Mouse (Mus musculus) MEL (cell line): ENCODE data around the gene Vti1b. TPM values are rescaled to one million over a fixed set of nuclear protein-coding genes. Genes with fewer than 3 reads are reported as not detected.

Source experiments
- DNase-seq: peaks from one replicate; pipeline ENCODE4 v3.0.0; 2011; ENCODE audit warnings: low read depth, low spot score
- H3K27ac ChIP-seq: 2 replicates; pipeline ENCODE4 v1.5.1; 2012; ENCODE audit warnings: low read depth, mild to moderate bottlenecking, control low read depth, low read length, moderate library complexity; ENCODE audit not compliant: control insufficient read depth
- H3K27me3 ChIP-seq, 2 experiments: fragments of 150-350 bp in 1 of 2; sonication (generic) in 1 of 2; 2 replicates each; pipeline ENCODE4 v1.6.1; 2012; ENCODE audit warnings: low read length in 2 of 2, mild to moderate bottlenecking in 2 of 2, improper control_type of control experiment in 1 of 2, moderate library complexity in 1 of 2; ENCODE audit not compliant: insufficient read depth in 2 of 2, control insufficient read depth in 1 of 2
- H3K36me3 ChIP-seq, 2 experiments: 2 replicates each; pipeline ENCODE4 v1.6.1; 2012 to 2014; ENCODE audit warnings: low read length in 2 of 2, improper control_type of control experiment in 1 of 2, inconsistent platforms in 1 of 2, mild to moderate bottlenecking in 1 of 2; ENCODE audit not compliant: insufficient read depth in 2 of 2, control insufficient read depth in 1 of 2
- H3K4me1 ChIP-seq, 2 experiments: fragments of 150-350 bp in 1 of 2; sonication (generic) in 1 of 2; 2 replicates each; pipeline ENCODE4 v1.6.1; 2012; ENCODE audit warnings: low read length in 2 of 2, improper control_type of control experiment in 1 of 2, mild to moderate bottlenecking in 1 of 2; ENCODE audit not compliant: insufficient read depth in 2 of 2, control insufficient read depth in 1 of 2
- H3K4me3 ChIP-seq, 2 experiments: fragments of 150-350 bp in 1 of 2; sonication (generic) in 1 of 2; 2 replicates each; pipeline ENCODE4 v1.5.1; 2012; ENCODE audit warnings: low read depth in 2 of 2, low read length in 2 of 2, mild to moderate bottlenecking in 2 of 2, moderate library complexity in 2 of 2, control low read depth in 1 of 2, improper control_type of control experiment in 1 of 2; ENCODE audit not compliant: control insufficient read depth in 1 of 2, insufficient read depth in 1 of 2
- H3K79me2 ChIP-seq: 2 replicates; pipeline ENCODE4 v1.6.1; 2012; ENCODE audit warnings: mild to moderate bottlenecking, low read length, moderate library complexity; ENCODE audit not compliant: control insufficient read depth, poor library complexity, insufficient read depth
- H3K9ac ChIP-seq: 2 replicates; pipeline ENCODE4 v1.6.1; 2012; ENCODE audit warnings: low read depth, mild to moderate bottlenecking, control low read depth, low read length, moderate library complexity; ENCODE audit not compliant: control insufficient read depth, poor library complexity, severe bottlenecking
- H3K9me3 ChIP-seq: fragments of 150-350 bp; sonication (generic); replicated peaks from 2 replicates; pipeline ENCODE4 v1.6.1; 2012; ENCODE audit warnings: mild to moderate bottlenecking, low read length, improper control_type of control experiment, moderate library complexity; ENCODE audit not compliant: insufficient read depth
- BHLHE40 ChIP-seq: IDR thresholded peaks from 2 replicates; pipeline ENCODE4 v1.6.1; 2012; ENCODE audit warnings: low read depth, mild to moderate bottlenecking, inconsistent platforms, low read length, improper control_type of control experiment, borderline replicate concordance
- CHD2 ChIP-seq: IDR thresholded peaks from 2 replicates; pipeline ENCODE4 v1.6.1; 2011; ENCODE audit warnings: low read length, improper control_type of control experiment
- CTCF ChIP-seq, 3 experiments: IDR thresholded peaks in 2 of 3; conservative IDR thresholded peaks in 1 of 3; 2 replicates each; pipeline ENCODE4 v1.5.1; 2011 to 2012; ENCODE audit warnings: low read length in 3 of 3, low read depth in 2 of 3, mild to moderate bottlenecking in 2 of 3, improper control_type of control experiment in 1 of 3, inconsistent platforms in 1 of 3, mixed read lengths in 1 of 3, moderate library complexity in 1 of 3; ENCODE audit not compliant: control insufficient read depth in 1 of 3, insufficient read depth in 1 of 3, poor library complexity in 1 of 3, severe bottlenecking in 1 of 3
- E2F4 ChIP-seq: IDR thresholded peaks from 2 replicates; pipeline ENCODE4 v1.6.1; 2011; ENCODE audit warnings: low read depth, low read length, improper control_type of control experiment, borderline replicate concordance
- ELF1 ChIP-seq: IDR thresholded peaks from 2 replicates; pipeline ENCODE4 v1.6.1; 2014; ENCODE audit warnings: low read depth, mild to moderate bottlenecking, inconsistent platforms, low read length, improper control_type of control experiment, moderate library complexity
- ETS1 ChIP-seq: IDR thresholded peaks from 2 replicates; pipeline ENCODE4 v1.6.1; 2012; ENCODE audit warnings: low read depth, mild to moderate bottlenecking, inconsistent platforms, low read length, improper control_type of control experiment, moderate library complexity
- GABPA ChIP-seq: IDR thresholded peaks from 2 replicates; pipeline ENCODE4 v1.6.1; 2012; ENCODE audit warnings: low read depth, mild to moderate bottlenecking, inconsistent platforms, low read length, improper control_type of control experiment, moderate library complexity
- GATA1 ChIP-seq: IDR thresholded peaks from 2 replicates; pipeline ENCODE4 v1.6.1; 2011; ENCODE audit warnings: low read depth, low read length, improper control_type of control experiment
- HCFC1 ChIP-seq: IDR thresholded peaks from 2 replicates; pipeline ENCODE4 v1.6.1; 2012; ENCODE audit warnings: low read depth, mild to moderate bottlenecking, inconsistent platforms, low read length, improper control_type of control experiment, moderate library complexity
- JUND ChIP-seq: IDR thresholded peaks from 2 replicates; pipeline ENCODE4 v1.6.1; 2011; ENCODE audit warnings: low read depth, mild to moderate bottlenecking, improper control_type of control experiment, low read length
- KAT2A ChIP-seq: conservative IDR thresholded peaks from 2 replicates; pipeline ENCODE4 v1.6.1; 2012; ENCODE audit warnings: low read depth, low read length, improper control_type of control experiment, inconsistent platforms
- MAX ChIP-seq: IDR thresholded peaks from 2 replicates; pipeline ENCODE4 v1.6.1; 2011; ENCODE audit warnings: low read length, improper control_type of control experiment
- MAZ ChIP-seq: IDR thresholded peaks from 2 replicates; pipeline ENCODE4 v1.6.1; 2012; ENCODE audit warnings: low read depth, mild to moderate bottlenecking, inconsistent platforms, low read length, improper control_type of control experiment
- MEF2A ChIP-seq: IDR thresholded peaks from 2 replicates; pipeline ENCODE4 v1.6.1; 2014; ENCODE audit warnings: low read depth, mild to moderate bottlenecking, inconsistent platforms, low read length, improper control_type of control experiment; ENCODE audit not compliant: poor library complexity, insufficient replicate concordance, severe bottlenecking; ENCODE audit errors: extremely low read depth
- MXI1 ChIP-seq: IDR thresholded peaks from 2 replicates; pipeline ENCODE4 v1.6.1; 2011; ENCODE audit warnings: mild to moderate bottlenecking, low read depth, low read length, improper control_type of control experiment
- MYC ChIP-seq: IDR thresholded peaks from 2 replicates; pipeline ENCODE4 v1.6.1; 2011; ENCODE audit warnings: low read depth, mild to moderate bottlenecking, low read length, improper control_type of control experiment, moderate library complexity
- NRF1 ChIP-seq: IDR thresholded peaks from 2 replicates; pipeline ENCODE4 v1.6.1; 2014; ENCODE audit warnings: low read depth, mild to moderate bottlenecking, inconsistent platforms, low read length, improper control_type of control experiment, moderate library complexity; ENCODE audit not compliant: poor library complexity, insufficient read depth, severe bottlenecking
- POLR2A ChIP-seq, 2 experiments: IDR thresholded peaks; 2 replicates each; pipeline ENCODE4 v1.6.1; 2011 to 2012; ENCODE audit warnings: low read length in 2 of 2, mild to moderate bottlenecking in 2 of 2, control low read depth in 1 of 2, improper control_type of control experiment in 1 of 2, low read depth in 1 of 2, moderate library complexity in 1 of 2; ENCODE audit not compliant: control insufficient read depth in 1 of 2, insufficient read depth in 1 of 2, poor library complexity in 1 of 2
- POLR2AphosphoS2 ChIP-seq: IDR thresholded peaks from 2 replicates; pipeline ENCODE4 v1.6.1; 2011; ENCODE audit warnings: low read length, improper control_type of control experiment
- POLR2AphosphoS5 ChIP-seq: IDR thresholded peaks from 2 replicates; pipeline ENCODE4 v1.6.1; 2012; ENCODE audit warnings: low read depth, borderline replicate concordance, mild to moderate bottlenecking, inconsistent platforms, low read length, moderate library complexity, mixed read lengths
- RAD21 ChIP-seq: IDR thresholded peaks from 2 replicates; pipeline ENCODE4 v1.6.1; 2011; ENCODE audit warnings: mild to moderate bottlenecking, low read depth, low read length, improper control_type of control experiment
- RCOR1 ChIP-seq: IDR thresholded peaks from 2 replicates; pipeline ENCODE4 v1.6.1; 2012; ENCODE audit warnings: low read depth, mild to moderate bottlenecking, inconsistent platforms, low read length, improper control_type of control experiment
- SMC3 ChIP-seq: IDR thresholded peaks from 2 replicates; pipeline ENCODE4 v1.6.1; 2011; ENCODE audit warnings: low read depth, low read length, improper control_type of control experiment
- TBP ChIP-seq: IDR thresholded peaks from 2 replicates; pipeline ENCODE4 v1.8.0; 2011; ENCODE audit warnings: low read depth, low read length, improper control_type of control experiment
- TCF12 ChIP-seq: IDR thresholded peaks from 2 replicates; pipeline ENCODE4 v1.6.1; 2014; ENCODE audit warnings: low read depth, mild to moderate bottlenecking, inconsistent platforms, low read length, improper control_type of control experiment, moderate library complexity
- USF1 ChIP-seq: IDR thresholded peaks from 2 replicates; pipeline ENCODE4 v1.6.1; 2014; ENCODE audit warnings: low read depth, mild to moderate bottlenecking, inconsistent platforms, low read length, improper control_type of control experiment, moderate library complexity
- ZC3H11A ChIP-seq: IDR thresholded peaks from 2 replicates; pipeline ENCODE4 v1.6.1; 2012; ENCODE audit warnings: low read depth, mild to moderate bottlenecking, inconsistent platforms, low read length, improper control_type of control experiment
- ZMIZ1 ChIP-seq: IDR thresholded peaks from 2 replicates; pipeline ENCODE4 v1.6.1; 2012; ENCODE audit warnings: low read depth, mild to moderate bottlenecking, inconsistent platforms, low read length, improper control_type of control experiment, moderate library complexity
- ZNF384 ChIP-seq: IDR thresholded peaks from 2 replicates; pipeline ENCODE4 v1.6.1; 2012; ENCODE audit warnings: low read depth, mild to moderate bottlenecking, inconsistent platforms, low read length, improper control_type of control experiment
- polyA plus RNA-seq, 2 experiments: library from polyadenylated mRNA; stranded (reverse) in 1 of 2; unstranded in 1 of 2; fragments of >175 nt in 1 of 2; fragments of >200 nt in 1 of 2; gene quantifications; 2 replicates each; pipeline versions ENCODE4 v1.2.1 to v1.2.4; 2012; ENCODE audit warnings: low replicate concordance in 2 of 2, low read depth in 1 of 2; ENCODE audit not compliant: insufficient read length in 2 of 2, insufficient read depth in 1 of 2, missing spikeins in 1 of 2
- total RNA-seq: library from RNA; depleted of rRNA; stranded (reverse); fragments of 300-350 nt; gene quantifications from 2 replicates; pipeline ENCODE4 v1.2.3, GENCODE M21; 2012

The Vti1b gene
- total and polyA plus RNA-seq, 3 experiments = 54.3 to 69.8 TPM; not detected in 1

DNA sequence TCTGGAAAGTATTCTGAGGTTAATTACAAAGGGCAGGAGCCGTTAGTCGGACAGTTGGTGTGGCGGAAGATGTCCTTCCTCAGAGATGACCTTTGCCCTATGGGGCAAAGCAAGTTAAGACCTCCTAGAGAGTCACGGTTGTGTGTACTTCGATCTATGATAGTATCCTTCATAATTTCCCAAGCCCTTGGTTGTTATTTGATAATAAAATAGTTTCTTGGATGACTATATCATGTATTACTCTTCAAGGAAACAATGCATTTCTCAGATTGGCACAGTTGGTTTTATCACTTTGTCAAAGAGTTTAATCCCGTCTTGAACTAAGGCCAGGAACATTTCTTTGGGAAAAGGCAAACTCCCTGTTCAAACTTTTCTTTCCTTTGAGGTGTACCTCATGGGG lies 19.7 kb upstream of the Vti1b start, which contains the start of gene Rdh11:
Gene Rdh11 (minus strand): TSS at position 101 of the 400 bp plus-strand sequence.
- Histone ChIP-seq H3K9ac (peak within 1 kb of the TSS; percentile 68), H3K4me3 (peak within 1 kb of the TSS; percentile 73 to 97), H3K27ac (peak within 1 kb of the TSS; percentile 14), H3K27me3 (no peaks in the 10 kb centered on the region), H3K79me2 (no peaks in the 10 kb centered on the region; the same call in 1 of the 2 replicates), H3K36me3 (peaks cover 6 to 8% of the 10 kb centered on the region in 2 experiments), H3K4me1 (peaks cover 3 to 15% of the 10 kb centered on the region in 2 experiments; a peak in 3 of 4 replicates), H3K9me3 (no peaks in the 10 kb centered on the region)
- DNase-seq = no peak
- no peak for TF ChIP-seq SMC3
- no peak for TF ChIP-seq CHD2
- no peak for TF ChIP-seq TBP
- no peak for TF ChIP-seq JUND
- TF ChIP-seq TCF12 = no peak
- no peak for TF ChIP-seq BHLHE40
- no peak for TF ChIP-seq POLR2A (IDR thresholded peaks at IDR 0.05; ENCODE audit: control insufficient read depth in 1 of 2, insufficient read depth in 1 of 2, low read depth in 1 of 2, low read length in 2 of 2, poor library complexity in 1 of 2)
- no peak for TF ChIP-seq GABPA
- no peak for TF ChIP-seq MEF2A

DNA sequence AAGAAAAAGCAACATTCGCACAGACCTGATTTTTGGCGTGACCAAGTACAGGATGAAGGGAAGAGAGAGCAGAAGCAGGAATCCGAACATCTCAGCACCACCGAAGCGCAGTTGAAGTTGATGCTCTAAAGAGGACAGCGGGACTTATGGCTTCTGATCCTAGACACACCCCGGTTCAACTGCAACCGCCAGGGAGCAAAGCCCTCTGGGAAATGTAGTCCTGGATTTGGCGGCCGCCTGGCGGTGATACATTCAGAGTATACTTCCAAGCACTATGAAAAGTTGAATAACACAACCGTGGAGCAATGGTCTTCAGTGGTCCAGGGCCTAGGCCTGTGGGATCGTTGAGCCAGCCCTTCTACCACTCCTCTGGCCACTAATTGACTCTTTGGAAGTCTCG lies 19.2 kb upstream of the Vti1b start:
- Histone ChIP-seq H3K9me3 (no peaks in the 10 kb centered on the region), H3K9ac (peak overlapping the region; percentile 68), H3K4me3 (peak overlapping the region; percentile 73 to 97), H3K4me1 (peaks cover 0 to 12% of the 10 kb centered on the region in 2 experiments; a peak in 3 of 4 replicates), H3K27ac (0 out of 2 replicates have a peak overlapping the region, but pooled peaks have one; percentile 14), H3K36me3 (peaks cover 6 to 8% of the 10 kb centered on the region in 2 experiments), H3K27me3 (no peaks in the 10 kb centered on the region), H3K79me2 (no peaks in the 10 kb centered on the region; the same call in 1 of the 2 replicates)
- peak; percentile 93 for DNase-seq
- TF ChIP-seq MAX (no peak), MYC (no peak), USF1 (no peak), GATA1 (no peak), NRF1 (0 out of 2 replicates have a peak, but pooled peaks have one; percentile 11), RCOR1 (no peak), ELF1 (peak; percentile 68), TCF12 (peak; percentile 35; the same call in 1 of the 2 replicates), HCFC1 (peak; percentile 98), ZNF384 (no peak), JUND (no peak), TBP (peak; percentile 63), ETS1 (0 out of 2 replicates have a peak, but pooled peaks have one; percentile 20), E2F4 (peak; percentile 39; the same call in 1 of the 2 replicates), ZC3H11A (no peak), RAD21 (no peak), POLR2AphosphoS2 (no peak), POLR2AphosphoS5 (no peak), CTCF (IDR thresholded peaks at IDR 0.05 in 2 of 3, conservative IDR thresholded peaks at IDR 0.05 in 1 of 3; ENCODE audit: control insufficient read depth in 1 of 3, insufficient read depth in 1 of 3, low read depth in 2 of 3, low read length in 3 of 3, poor library complexity in 1 of 3, severe bottlenecking in 1 of 3) (peak in 2 of 3 experiments; percentile 21 to 37; a peak in 2 of 6 replicates), MEF2A (no peak), MXI1 (peak; percentile 49; the same call in 1 of the 2 replicates), ZMIZ1 (no peak), SMC3 (no peak), CHD2 (no peak), MAZ (no peak), KAT2A (peak; percentile 79; the same call in 1 of the 2 replicates), POLR2A (IDR thresholded peaks at IDR 0.05; ENCODE audit: control insufficient read depth in 1 of 2, insufficient read depth in 1 of 2, low read depth in 1 of 2, low read length in 2 of 2, poor library complexity in 1 of 2) (peak in 1 of 2 experiments; percentile 60; a peak in 2 of 4 replicates)
